Mouse (Mus musculus) embryo, embryonic 11.5 days (tissue): ENCODE results near the gene Usp3.
A peak's percentile ranks its signal among the peaks of the same experiment; 100 is the strongest.

Experiments
- DNase-seq: peaks from one replicate; pipeline ENCODE4 v3.0.0-alpha.2; 2012; ENCODE audit warnings: low read depth, low spot score

Usp3 gene

DNA sequence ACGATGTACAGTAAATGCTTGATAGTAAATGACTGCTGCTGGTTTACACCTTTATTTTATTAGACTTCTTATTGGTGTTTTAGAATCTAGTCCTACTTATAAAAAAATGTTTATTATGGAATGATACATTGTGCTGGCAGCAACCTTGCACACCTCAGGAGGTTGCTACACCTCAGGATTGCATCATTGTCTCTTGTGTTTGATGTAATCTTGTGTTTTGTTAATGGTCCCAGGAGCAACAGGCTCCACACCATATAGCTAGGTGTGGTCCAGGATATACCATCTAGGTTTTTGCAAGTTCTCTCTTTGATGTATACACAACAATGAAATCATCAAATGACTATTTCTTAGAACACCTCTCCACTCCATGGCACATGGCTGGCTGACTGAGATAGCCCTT lies 11.0 kb upstream of the Usp3 start:
- DNase-seq = no peak

DNA sequence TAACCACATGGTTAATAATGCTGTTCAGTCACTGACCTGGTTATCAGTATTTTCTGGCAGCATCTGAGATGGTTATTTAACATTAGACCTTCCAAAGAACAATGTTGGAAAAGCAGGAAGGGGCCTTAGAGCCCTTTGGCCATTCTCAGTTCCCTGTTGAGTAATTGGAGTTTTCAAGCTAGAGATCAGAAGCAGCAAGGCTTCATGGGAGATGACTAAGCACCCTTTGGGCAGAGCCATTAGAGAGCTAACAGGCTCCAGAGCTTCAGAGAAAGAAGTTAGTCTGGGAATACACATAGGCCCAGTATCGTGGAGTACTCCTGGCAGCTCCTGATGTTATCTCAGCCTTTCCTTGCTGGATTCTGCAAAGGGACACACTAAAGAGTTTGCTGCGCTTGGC lies 8.1 kb upstream of the Usp3 start:
- no peak for DNase-seq

- DNase-seq = no peak
Measured at GRCm38 (mm10) chr9:66600551-66600950, 7.6 kb upstream of the Usp3 start.

DNA sequence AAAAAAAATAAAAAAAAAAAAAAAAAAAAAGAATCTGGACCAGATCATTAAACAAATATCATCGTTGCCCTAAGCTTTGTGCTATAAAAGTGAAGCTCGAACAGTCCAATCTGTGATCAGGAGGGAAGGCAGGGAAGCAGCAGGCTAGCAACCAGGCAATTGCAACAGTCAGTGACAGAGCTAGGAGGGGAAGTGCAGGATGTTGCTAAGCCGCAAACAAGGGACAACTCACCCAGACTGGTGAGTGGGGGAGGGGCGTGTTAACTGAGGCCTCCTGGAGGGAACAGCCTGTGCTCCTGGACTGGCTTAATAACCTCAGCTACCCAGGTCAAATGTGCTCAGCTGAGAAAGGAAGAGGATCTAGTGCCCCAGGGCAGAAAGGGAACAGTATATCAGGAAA lies 6.6 kb upstream of the Usp3 start:
- DNase-seq = no peak

GRCm38 (mm10) chr9:66598636-66599035 lies 5.7 kb upstream of the Usp3 start:
- DNase-seq = no peak

DNA sequence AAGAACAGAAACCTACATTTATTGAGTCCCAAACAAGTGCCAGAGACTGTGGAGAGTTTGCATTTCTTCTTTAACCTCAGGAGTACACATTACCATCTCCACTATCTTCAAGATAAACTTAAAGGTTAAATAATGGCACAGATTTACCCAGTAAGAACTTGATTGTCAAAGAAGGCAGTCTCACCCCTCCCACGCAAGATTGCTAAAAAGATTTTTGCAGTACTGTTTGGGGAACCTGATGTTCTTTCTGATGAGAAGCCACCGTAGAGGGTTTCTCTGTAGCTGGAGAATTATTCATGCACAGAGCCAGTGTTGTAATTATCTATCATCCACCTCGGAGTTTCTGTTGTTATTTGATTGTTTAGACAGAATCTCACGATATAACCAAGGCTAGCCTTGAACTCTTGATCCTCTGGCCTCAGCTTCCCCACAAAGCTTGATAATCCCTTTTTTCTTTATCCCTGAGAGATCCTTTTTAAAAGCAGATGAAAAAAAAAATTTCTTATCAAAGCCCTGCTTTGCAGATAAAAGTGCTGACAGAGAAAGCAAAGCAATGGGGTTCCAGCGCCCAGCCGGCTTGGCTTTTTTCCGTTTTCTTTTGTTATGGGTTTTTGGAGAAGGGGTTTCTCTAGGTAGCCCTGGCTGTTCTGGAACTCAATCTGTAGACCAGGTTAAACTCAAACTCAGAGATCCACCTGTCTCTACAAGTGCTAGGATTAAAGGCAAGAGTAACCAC lies 4.7 kb upstream of the Usp3 start:
- no peak for DNase-seq

GRCm38 (mm10) chr9:66597076-66597475 lies 4.1 kb upstream of the Usp3 start:
- DNase-seq = no peak

DNA sequence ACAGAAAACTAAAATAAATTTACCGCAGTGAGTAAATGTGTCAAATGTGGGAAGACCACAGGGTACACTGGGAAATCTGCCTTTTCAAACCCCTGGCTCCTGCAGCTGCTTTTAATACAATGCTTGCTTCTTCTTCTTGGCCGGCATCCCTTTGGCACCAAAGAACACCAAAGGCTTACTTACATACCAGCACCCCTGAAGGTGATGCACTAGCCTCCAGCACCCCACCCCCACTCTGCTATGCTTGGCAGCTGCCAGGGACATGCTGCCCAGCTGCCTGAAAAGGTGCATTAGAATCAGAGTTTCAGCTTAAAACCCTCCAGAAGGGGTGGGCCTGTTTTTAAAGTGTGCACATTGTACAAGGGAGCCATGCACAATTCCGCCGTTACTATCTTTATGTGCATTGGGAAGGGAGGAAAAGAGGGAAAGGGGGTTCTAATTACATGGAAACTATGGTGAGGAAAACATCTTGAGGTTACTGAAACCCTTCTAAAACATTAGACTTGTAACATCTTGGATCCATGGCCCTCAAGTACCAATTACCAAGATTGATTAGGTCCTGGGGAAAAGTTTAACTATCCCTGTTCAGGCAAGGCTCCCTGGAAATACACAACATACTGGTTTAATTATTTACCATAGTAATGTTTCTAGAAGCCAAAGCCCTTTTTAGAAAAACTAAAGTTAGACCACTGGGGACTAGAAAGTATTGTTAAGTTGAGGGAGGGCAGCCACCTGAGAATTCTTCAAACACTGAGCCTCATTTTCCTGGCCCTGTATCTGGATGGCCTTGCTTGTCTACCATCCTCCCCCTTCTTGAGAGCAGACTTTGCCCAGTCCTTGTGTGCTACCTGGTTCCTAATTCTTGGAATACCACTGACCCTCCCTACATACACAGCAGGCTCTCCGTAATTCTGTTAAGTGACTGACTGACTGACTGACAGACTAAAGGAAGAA lies 3.1 kb upstream of the Usp3 start:
- DNase-seq = no peak

- no peak for DNase-seq
Measured at GRCm38 (mm10) chr9:66594061-66594460, 1.1 kb upstream of the Usp3 start.

DNA sequence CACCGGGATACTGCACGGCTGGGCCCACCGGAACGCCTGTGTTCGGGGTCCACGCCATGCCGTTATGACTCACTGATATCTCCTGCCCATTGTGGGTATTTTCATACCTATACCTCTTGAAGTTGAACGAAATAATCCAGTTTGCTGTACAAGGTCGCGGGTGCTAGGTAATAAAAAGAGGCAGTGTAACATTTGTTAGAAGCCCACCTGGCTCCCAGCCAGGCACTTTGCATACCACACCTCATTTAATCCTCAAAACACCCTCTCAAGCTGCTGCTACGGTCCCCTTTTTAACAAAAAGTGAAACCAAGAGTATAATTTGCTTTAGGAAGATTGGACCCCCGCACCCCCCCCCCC lies 649 bp upstream of the Usp3 start:
- no peak for DNase-seq

DNA sequence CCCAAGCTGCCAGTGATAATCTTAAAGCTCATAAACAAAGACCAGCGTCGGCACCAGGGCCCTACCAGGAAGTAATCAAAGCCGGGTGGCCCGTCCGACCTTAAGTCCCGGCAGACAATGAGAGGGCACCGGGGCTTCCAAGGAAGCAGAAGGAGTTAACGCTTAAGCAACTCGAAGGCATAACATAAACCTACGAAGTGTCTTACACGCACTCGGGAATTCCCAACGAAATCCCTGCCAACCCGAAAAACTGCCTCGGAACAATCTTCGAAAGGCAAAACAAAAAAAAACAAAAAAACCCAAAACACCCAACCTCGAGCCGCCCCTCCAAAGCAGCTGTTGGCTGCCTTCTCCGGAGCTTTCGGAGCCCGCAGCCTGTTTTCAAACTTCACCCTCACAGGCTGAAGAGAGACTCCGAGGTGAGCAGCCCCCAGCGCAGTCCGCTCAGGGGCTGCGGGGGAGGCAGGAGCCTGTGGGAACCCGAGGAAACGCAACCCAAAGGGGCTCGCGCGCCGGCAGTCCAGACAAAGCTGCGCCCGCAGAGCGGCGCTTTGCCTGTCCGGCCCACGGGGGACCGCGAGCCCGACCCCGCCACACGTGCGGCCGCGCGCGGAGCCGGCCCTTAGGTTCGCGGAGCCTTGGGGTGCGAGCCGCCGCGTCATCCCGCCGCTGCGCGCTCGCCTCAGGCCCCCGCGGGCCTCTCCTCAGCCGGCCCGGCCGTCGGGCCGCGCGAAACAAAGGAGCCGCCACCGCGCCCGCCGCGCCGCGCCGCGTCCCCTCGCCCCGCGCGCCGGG lies 894 bp downstream of the Usp3 start:
- DNase-seq = peak; percentile 26

DNA sequence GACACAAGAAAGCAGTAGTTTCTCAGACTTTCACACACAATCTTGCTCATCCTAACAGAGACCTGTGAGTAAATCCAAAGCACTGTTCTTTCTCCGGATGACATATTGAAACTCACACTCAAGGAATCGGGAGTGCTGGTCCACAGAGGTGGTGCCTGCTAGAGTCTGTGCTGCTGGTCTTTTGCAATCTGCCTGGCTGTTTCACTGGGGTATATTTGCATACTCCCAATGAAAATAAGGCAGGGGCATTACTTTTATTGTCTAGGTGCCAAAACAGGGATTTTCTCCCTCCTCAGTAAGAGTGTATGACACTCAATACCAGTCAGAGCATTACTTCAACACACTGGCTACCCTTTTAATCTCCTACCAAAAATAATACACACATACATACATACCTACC lies 2.9 kb downstream of the Usp3 start:
- no peak for DNase-seq

- DNase-seq = no peak
Measured at GRCm38 (mm10) chr9:66587016-66587415, 5.9 kb downstream of the Usp3 start.

DNA sequence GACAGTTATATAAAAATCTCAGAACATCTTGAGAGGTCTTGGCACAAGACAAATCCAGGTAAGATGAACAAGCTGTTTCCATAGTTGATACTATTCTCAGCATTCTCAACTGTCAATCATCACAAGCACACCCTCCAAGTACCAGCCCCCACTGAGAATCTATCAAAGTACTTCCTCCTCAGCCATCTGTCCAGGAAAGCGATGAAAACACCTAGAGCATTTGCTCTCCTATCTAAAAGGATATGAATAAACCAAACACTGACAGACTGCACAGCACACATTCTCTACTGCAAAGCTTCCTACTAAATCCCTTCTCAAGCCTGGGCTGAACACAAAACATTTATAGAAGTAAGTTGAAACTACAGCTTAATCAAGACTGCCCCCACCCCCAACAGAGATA lies 6.4 kb downstream of the Usp3 start:
- DNase-seq = no peak

DNA sequence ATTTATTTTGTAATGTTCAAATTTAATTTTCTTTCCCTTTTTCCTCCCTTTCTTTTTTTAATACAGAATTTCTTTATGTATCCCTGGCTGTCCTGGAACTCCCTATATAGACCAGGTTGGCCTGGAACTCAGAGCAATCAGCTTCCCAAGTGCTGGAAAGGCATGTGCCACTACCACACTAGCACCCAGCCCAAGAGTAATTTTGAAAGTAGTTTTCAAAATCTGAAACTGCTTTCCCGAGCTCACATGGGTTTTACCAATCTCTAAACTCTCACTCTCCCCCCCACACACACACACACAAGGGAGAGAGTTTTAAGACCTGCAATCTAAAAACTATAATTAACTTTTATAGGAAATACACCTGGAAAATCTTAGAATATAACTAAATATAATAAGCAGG lies 7.8 kb downstream of the Usp3 start:
- DNase-seq = no peak

GRCm38 (mm10) chr9:66584176-66584575 lies 8.8 kb downstream of the Usp3 start:
- DNase-seq = no peak

- no peak for DNase-seq
Measured at GRCm38 (mm10) chr9:66583244-66583643, 9.7 kb downstream of the Usp3 start.

- no peak for DNase-seq
Measured at GRCm38 (mm10) chr9:66581694-66582093, 11.2 kb downstream of the Usp3 start.

DNA sequence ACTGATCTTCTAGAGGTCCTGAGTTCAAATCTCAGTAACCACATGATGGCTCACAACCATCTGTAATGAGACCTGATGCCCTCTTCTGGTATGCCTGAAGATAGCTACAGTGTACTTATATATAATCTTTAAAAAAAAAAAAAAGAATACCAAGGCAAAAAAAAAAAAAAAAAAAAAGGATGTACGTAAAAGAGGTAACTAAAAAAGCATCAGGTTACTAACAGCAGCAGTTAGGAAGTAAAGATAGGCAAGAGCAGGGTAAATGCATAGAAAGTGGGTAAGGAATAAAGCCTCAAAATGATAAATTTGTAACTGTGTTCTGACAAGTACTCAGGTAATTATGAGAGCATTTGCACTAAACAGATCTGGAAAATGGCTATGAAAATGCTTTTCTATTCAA lies 12.2 kb downstream of the Usp3 start:
- DNase-seq = no peak

DNA sequence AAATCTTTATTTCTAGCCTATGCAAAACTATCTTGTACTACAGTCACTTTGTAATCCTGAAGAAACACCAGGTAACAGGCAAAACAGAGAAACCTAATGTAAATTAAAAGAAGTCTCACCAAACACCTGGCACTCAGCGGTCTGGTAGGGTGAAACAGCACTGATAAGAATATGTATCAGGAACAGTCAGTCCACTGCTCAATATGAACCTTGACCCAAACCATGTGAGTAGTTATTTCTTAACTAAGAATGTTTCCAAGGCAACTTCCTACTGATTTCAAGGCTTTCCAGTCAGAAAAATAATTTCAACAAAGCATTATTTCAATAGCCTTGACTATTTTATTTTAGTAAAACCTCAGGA lies 17.1 kb downstream of the Usp3 start:
- DNase-seq = no peak

- DNase-seq = no peak
Measured at GRCm38 (mm10) chr9:66575041-66575877, 17.7 kb downstream of the Usp3 start.
